Mouse (Mus musculus): ENCODE measurements around the gene Dlx1. TPM values are rescaled to one million over a fixed set of nuclear protein-coding genes. Genes with fewer than 3 reads are reported as not detected.

Gene Dlx1
- polyA plus RNA-seq, 1 experiment: 8.9 TPM

- TF ChIP-seq GATA1 (IDR thresholded peaks at IDR 0.05; ENCODE audit: low read length): no peak
Measured at GRCm38 (mm10) chr2:71522871-71523270, 5.0 kb upstream of the Dlx1 start.

- TF ChIP-seq GATA1 (IDR thresholded peaks at IDR 0.05; ENCODE audit: low read length): no peak
Measured at GRCm38 (mm10) chr2:71523431-71523830, 4.5 kb upstream of the Dlx1 start.

GRCm38 (mm10) chr2:71524763-71525162, 3.1 kb upstream of the Dlx1 start:
- TF ChIP-seq GATA1 (IDR thresholded peaks at IDR 0.05; ENCODE audit: low read length): no peak

- no peak for TF ChIP-seq GATA1 (IDR thresholded peaks at IDR 0.05; ENCODE audit: low read length)
Measured at GRCm38 (mm10) chr2:71526595-71527322, 1.2 kb upstream of the Dlx1 start.

- TF ChIP-seq GATA1 (IDR thresholded peaks at IDR 0.05; ENCODE audit: low read length): no peak
Measured at GRCm38 (mm10) chr2:71527323-71528013, 445 bp upstream of the Dlx1 start.

- TF ChIP-seq GATA1 (IDR thresholded peaks at IDR 0.05; ENCODE audit: low read length): no peak
Measured at GRCm38 (mm10) chr2:71528714-71529510, 999 bp downstream of the Dlx1 start.

GRCm38 (mm10) chr2:71529511-71530351, 1.8 kb downstream of the Dlx1 start:
- TF ChIP-seq GATA1 (IDR thresholded peaks at IDR 0.05; ENCODE audit: low read length): no peak

- TF ChIP-seq GATA1 (IDR thresholded peaks at IDR 0.05; ENCODE audit: low read length): no peak
Measured at GRCm38 (mm10) chr2:71530391-71531123, 2.6 kb downstream of the Dlx1 start.

GRCm38 (mm10) chr2:71531124-71531590, 3.2 kb downstream of the Dlx1 start:
- no peak for TF ChIP-seq GATA1 (IDR thresholded peaks at IDR 0.05; ENCODE audit: low read length)

GRCm38 (mm10) chr2:71531990-71532970, 4.4 kb downstream of the Dlx1 start:
- TF ChIP-seq GATA1 (IDR thresholded peaks at IDR 0.05; ENCODE audit: low read length): no peak

- no peak for TF ChIP-seq GATA1 (IDR thresholded peaks at IDR 0.05; ENCODE audit: low read length)
Measured at GRCm38 (mm10) chr2:71533094-71533493, 5.2 kb downstream of the Dlx1 start.

GRCm38 (mm10) chr2:71534242-71535052, 6.5 kb downstream of the Dlx1 start:
- no peak for TF ChIP-seq GATA1 (IDR thresholded peaks at IDR 0.05; ENCODE audit: low read length)
